ENCODE assay signal across 19 mouse cellular contexts in the genomic region with DNA sequence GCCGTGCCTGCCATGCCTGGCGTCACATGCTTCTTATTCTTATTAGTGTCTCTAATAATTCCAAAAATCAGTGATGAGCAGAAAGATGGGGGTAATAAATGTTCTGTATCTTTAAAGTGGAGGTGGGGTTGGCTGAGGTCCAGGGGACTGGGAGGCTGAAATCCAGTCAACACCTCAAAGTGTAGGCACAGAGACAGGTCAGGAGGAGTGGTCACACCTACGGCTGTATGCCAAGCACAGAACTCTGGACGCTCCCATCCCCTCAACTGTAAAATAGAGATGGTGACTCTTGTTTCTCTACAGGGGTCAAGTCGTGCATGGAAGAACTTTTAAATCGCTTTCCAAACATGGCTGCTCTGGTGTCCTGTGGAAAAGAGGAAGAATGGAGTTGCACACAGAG.
A peak's percentile ranks its signal among the peaks of the same experiment; 100 is the strongest.
DNase-seq lines count a peak whose midpoint lies in the region; ATAC-seq lines count a peak whose summit lies in the region.
"Had no signal": no experiment of that assay in that cellular context is flagged by ENCODE, and none has a peak within 500 bp of the region (broad histone marks: within the 10 kb centered on the region; RNA-seq: fewer than 3 reads in every experiment).

No protein-coding gene starts in this region.

- H3K4me3 ChIP-seq in midbrain, embryonic 11.5 days (ENCODE audit: low read depth, low read length): no peak overlapping the region
- H3K4me3 ChIP-seq in midbrain, embryonic 15.5 days: no peak overlapping the region

- peak; percentile 71 for DNase-seq in heart, adult 11 months
- DNase-seq in heart, adult 18-20 months: no peak
- DNase-seq in midbrain, embryonic 11.5 days (ENCODE audit: low spot score, missing footprints): peak; percentile 74
- DNase-seq: adrenal gland, adult 2 months; adrenal gland, adult 8-10 months; adrenal gland, postnatal 10 days; adrenal gland, postnatal 14 days; adrenal gland, postnatal 25 days; adrenal gland, postnatal 36 days; B cell, adult 2 months; cerebellum, adult 11 months; cerebellum, adult 11-12 months; cerebellum, adult 18-20 months had no signal

- H3K36me3 ChIP-seq in midbrain, embryonic 11.5 days (ENCODE audit: control insufficient read depth, insufficient read depth, low read length): no peaks in the 10 kb centered on the region
- H3K36me3 ChIP-seq in midbrain, embryonic 15.5 days (replicated peaks): no peaks in the 10 kb centered on the region
- H3K36me3 ChIP-seq: G1E had no signal

- no peak overlapping the region for H3K27ac ChIP-seq in midbrain, embryonic 11.5 days (ENCODE audit: low read depth, low read length)
- no peak overlapping the region for H3K27ac ChIP-seq in midbrain, embryonic 15.5 days

- H3K9ac ChIP-seq in midbrain, embryonic 11.5 days (ENCODE audit: low read length): no peak overlapping the region
- no peak overlapping the region for H3K9ac ChIP-seq in midbrain, embryonic 15.5 days

- no peak overlapping the region for H3K4me2 ChIP-seq in midbrain, embryonic 11.5 days
- H3K4me2 ChIP-seq in midbrain, embryonic 15.5 days: no peak overlapping the region

- ATAC-seq in midbrain, embryonic 11.5 days (ENCODE audit: low FRiP score): no peak
- no peak for ATAC-seq in midbrain, embryonic 15.5 days (replicated peaks)
- ATAC-seq: activated CD4-positive, CD25-positive, alpha-beta regulatory T cell, adult 4 months; CD4-positive, CD25-positive, alpha-beta regulatory T cell, adult 4 months; Patski had no signal

- H3K4me1 ChIP-seq in midbrain, embryonic 11.5 days (ENCODE audit: control insufficient read depth, insufficient read depth, low read length): no peaks in the 10 kb centered on the region
- H3K4me1 ChIP-seq in midbrain, embryonic 15.5 days: no peaks in the 10 kb centered on the region

- H3K9me3 ChIP-seq in midbrain, embryonic 11.5 days (ENCODE audit: control insufficient read depth, low read length): no peaks in the 10 kb centered on the region
- no peaks in the 10 kb centered on the region for H3K9me3 ChIP-seq in midbrain, embryonic 15.5 days
- H3K9me3 ChIP-seq: G1E had no signal

- H3K27me3 ChIP-seq in midbrain, embryonic 11.5 days (ENCODE audit: control insufficient read depth, insufficient read depth, low read length): no peaks in the 10 kb centered on the region
- H3K27me3 ChIP-seq in midbrain, embryonic 15.5 days (replicated peaks): no peaks in the 10 kb centered on the region
- H3K27me3 ChIP-seq: CH12.LX had no signal

- WGBS in midbrain, embryonic 11.5 days: 85% methylated on average over 6 of the region's 6 CpGs
- 83% methylated on average over 6 of the region's 6 CpGs for WGBS in midbrain, embryonic 15.5 days

Comparison
In these comparisons a context has a peak if more than half of its experiments do, and no peak if none do; other contexts are left out.
1. DNase-seq: peak in heart, adult 11 months (single experiment) and midbrain, embryonic 11.5 days (single experiment); none in heart, adult 18-20 months (0 of 2).